Mouse (Mus musculus) CH12.LX (cell line): ENCODE data around the gene Fgfr2. TPM values are rescaled to one million over a fixed set of nuclear protein-coding genes. Genes with fewer than 3 reads are reported as not detected.

ENCODE experiments used
- DNase-seq: peaks from one replicate; pipeline ENCODE4 v3.0.0-alpha.2; 2013; ENCODE audit errors: extremely low read depth
- H3K27ac ChIP-seq: 2 replicates; pipeline ENCODE4 v1.5.1; 2012; ENCODE audit warnings: low read depth, mild to moderate bottlenecking, control low read depth, moderate library complexity; ENCODE audit not compliant: insufficient read depth
- H3K27me3 ChIP-seq: replicated peaks from 2 replicates; pipeline ENCODE3; 2012; ENCODE audit warnings: inconsistent platforms
- H3K36me3 ChIP-seq, 2 experiments: replicated peaks in 1 of 2; 2 replicates each; pipeline versions ENCODE3 to v1.6.1; 2012; ENCODE audit warnings: inconsistent platforms in 1 of 2, low read length in 1 of 2, mild to moderate bottlenecking in 1 of 2, mixed read lengths in 1 of 2, moderate library complexity in 1 of 2; ENCODE audit not compliant: control insufficient read depth in 1 of 2, insufficient read depth in 1 of 2
- H3K4me1 ChIP-seq, 2 experiments: 2 replicates each; pipeline ENCODE4 v1.6.1; 2012; ENCODE audit warnings: inconsistent platforms in 1 of 2, moderate library complexity in 1 of 2; ENCODE audit not compliant: insufficient read depth in 2 of 2, control insufficient read depth in 1 of 2
- H3K4me2 ChIP-seq: 2 replicates; pipeline ENCODE4 v1.6.1; 2012; ENCODE audit warnings: low read depth, mild to moderate bottlenecking, control low read depth; ENCODE audit not compliant: poor library complexity, insufficient read depth, severe bottlenecking
- H3K4me3 ChIP-seq, 3 experiments: fragments of 150-350 bp in 1 of 3; sonication (generic) in 1 of 3; replicated peaks in 1 of 3; 2 replicates each; pipeline versions ENCODE3 to v1.5.1; 2011 to 2012; ENCODE audit warnings: low read depth in 2 of 3, low read length in 2 of 3, mild to moderate bottlenecking in 2 of 3, moderate library complexity in 2 of 3, control low read depth in 1 of 3, improper control_type of control experiment in 1 of 3, inconsistent platforms in 1 of 3, mixed read lengths in 1 of 3; ENCODE audit not compliant: poor library complexity in 1 of 3
- H3K79me2 ChIP-seq: replicated peaks from 2 replicates; pipeline ENCODE4 v1.6.1; 2012; ENCODE audit warnings: mild to moderate bottlenecking, moderate library complexity; ENCODE audit not compliant: control insufficient read depth, poor library complexity, insufficient read depth, severe bottlenecking; ENCODE audit errors: extremely low read depth
- H3K9ac ChIP-seq: 2 replicates; pipeline ENCODE4 v1.6.1; 2012; ENCODE audit warnings: low read depth, mild to moderate bottlenecking, control low read depth, moderate library complexity; ENCODE audit not compliant: insufficient read depth
- H3K9me3 ChIP-seq: replicated peaks from 2 replicates; pipeline ENCODE3; 2012; ENCODE audit warnings: low read length, inconsistent platforms, mixed read lengths
- BHLHE40 ChIP-seq: IDR thresholded peaks from 2 replicates; pipeline ENCODE4 v1.6.1; 2011; ENCODE audit warnings: mild to moderate bottlenecking, low read depth, low read length, improper control_type of control experiment
- CTCF ChIP-seq, 2 experiments: IDR thresholded peaks in 1 of 2; conservative IDR thresholded peaks in 1 of 2; 2 replicates each; pipeline ENCODE4 v1.5.1; 2011 to 2012; ENCODE audit warnings: low read depth in 2 of 2, low read length in 2 of 2, improper control_type of control experiment in 1 of 2, inconsistent platforms in 1 of 2, mild to moderate bottlenecking in 1 of 2, moderate library complexity in 1 of 2
- E2F4 ChIP-seq: IDR thresholded peaks from 2 replicates; pipeline ENCODE4 v1.6.1; 2011; ENCODE audit warnings: low read depth, low read length, improper control_type of control experiment; ENCODE audit not compliant: insufficient replicate concordance
- EP300 ChIP-seq: IDR thresholded peaks from 2 replicates; pipeline ENCODE4 v1.6.1; 2011; ENCODE audit warnings: low read length, improper control_type of control experiment
- HCFC1 ChIP-seq: IDR thresholded peaks from 2 replicates; pipeline ENCODE4 v1.6.1; 2012; ENCODE audit warnings: low read depth, mild to moderate bottlenecking, inconsistent platforms, low read length, improper control_type of control experiment
- IRF4 ChIP-seq: IDR thresholded peaks from 2 replicates; pipeline ENCODE4 v1.6.1; 2014; ENCODE audit warnings: low read depth, mild to moderate bottlenecking, inconsistent platforms, low read length, improper control_type of control experiment
- JUN ChIP-seq: IDR thresholded peaks from 2 replicates; pipeline ENCODE4 v1.6.1; 2011; ENCODE audit warnings: low read depth, mild to moderate bottlenecking, low read length, improper control_type of control experiment, moderate library complexity; ENCODE audit not compliant: insufficient read depth
- MAX ChIP-seq: IDR thresholded peaks from 2 replicates; pipeline ENCODE4 v1.6.1; 2011; ENCODE audit warnings: low read length, improper control_type of control experiment
- MEF2A ChIP-seq: IDR thresholded peaks from 2 replicates; pipeline ENCODE4 v1.6.1; 2014; ENCODE audit warnings: low read depth, mild to moderate bottlenecking, inconsistent platforms, low read length, improper control_type of control experiment, borderline replicate concordance
- MXI1 ChIP-seq: IDR thresholded peaks from 2 replicates; pipeline ENCODE4 v1.6.1; 2011; ENCODE audit warnings: mild to moderate bottlenecking, low read depth, low read length, improper control_type of control experiment
- NELFE ChIP-seq: IDR thresholded peaks from 2 replicates; pipeline ENCODE4 v1.6.1; 2011; ENCODE audit warnings: low read depth, low read length, improper control_type of control experiment
- NRF1 ChIP-seq: IDR thresholded peaks from 2 replicates; pipeline ENCODE4 v1.6.1; 2014; ENCODE audit warnings: low read depth, mild to moderate bottlenecking, inconsistent platforms, low read length, improper control_type of control experiment, moderate library complexity
- POLR2A ChIP-seq: IDR thresholded peaks from 2 replicates; pipeline ENCODE4 v1.6.1; 2011; ENCODE audit warnings: low read depth, mild to moderate bottlenecking, improper control_type of control experiment, low read length
- SIN3A ChIP-seq: IDR thresholded peaks from 2 replicates; pipeline ENCODE4 v1.6.1; 2012; ENCODE audit warnings: low read length, improper control_type of control experiment, inconsistent platforms
- SMC3 ChIP-seq: IDR thresholded peaks from 2 replicates; pipeline ENCODE4 v1.6.1; 2011; ENCODE audit warnings: low read depth, low read length, improper control_type of control experiment
- TBP ChIP-seq: conservative IDR thresholded peaks from 2 replicates; pipeline ENCODE4 v1.6.1; 2011; ENCODE audit warnings: low read depth, low read length, improper control_type of control experiment
- USF1 ChIP-seq: IDR thresholded peaks from 2 replicates; pipeline ENCODE4 v1.6.1; 2014; ENCODE audit warnings: low read depth, mild to moderate bottlenecking, inconsistent platforms, low read length, improper control_type of control experiment
- dilution Hi-C: fragments of 300-500 bp; cut with MboI; formaldehyde crosslinking; loops from 2 replicates; pipeline ENCODE4 v1.14.3; 2020; ENCODE audit warnings: low sequenced_read_pairs; ENCODE audit not compliant: extremely low pct_unique_long_range_greater_than_20kb, extremely low pct_ligation_motif_present
- in situ Hi-C: fragments of 300-500 bp; cut with MboI; formaldehyde crosslinking; loops from 3 replicates; pipeline ENCODE4 v1.14.3; 2019; ENCODE audit warnings: low sequenced_read_pairs, low pct_ligation_motif_present, low pct_unique_long_range_greater_than_20kb, mixed read lengths
- polyA plus RNA-seq: library from polyadenylated mRNA; unstranded; fragments of >175 nt; gene quantifications from 2 replicates; pipeline ENCODE4 v1.2.1, GENCODE M21; 2012; ENCODE audit warnings: low read depth; ENCODE audit not compliant: insufficient read length
- total RNA-seq, 2 experiments: library from RNA; depleted of rRNA; stranded (reverse); fragments of 300-350 nt in 1 of 2; fragments of >200 nt in 1 of 2; gene quantifications; 2 replicates each; pipeline ENCODE4 v1.2.3; 2012 to 2014

Gene Fgfr2
- total and polyA plus RNA-seq, 3 experiments = not detected

- Histone ChIP-seq H3K4me2 (no peak overlapping the region), H3K79me2 (no peaks in the 10 kb centered on the region), H3K4me1 (no peaks in the 10 kb centered on the region), H3K4me3 (no peak overlapping the region), H3K27ac (no peak overlapping the region)
- in situ Hi-C loops = no loop called here
- DNase-seq = no peak
- TF ChIP-seq E2F4 (no peak), EP300 (no peak), SIN3A (no peak), IRF4 (no peak), CTCF (conservative IDR thresholded peaks at IDR 0.05 in 1 of 2, IDR thresholded peaks at IDR 0.05 in 1 of 2; ENCODE audit: low read depth in 2 of 2, low read length in 2 of 2) (no peak), MEF2A (no peak), NRF1 (no peak), POLR2A (no peak), USF1 (no peak)
- TF ChIP-seq, all 38 proteins: peak for 0
- Histone ChIP-seq H3K9me3 (peaks cover 3% of the 10 kb centered on the region), H3K36me3 (no peaks in the 10 kb centered on the region), H3K9ac (no peak overlapping the region), H3K27me3 (no peaks in the 10 kb centered on the region)
- dilution Hi-C loops = no loop called here
Measured at GRCm38 (mm10) chr7:132893336-132893735, 229.8 kb downstream of the Fgfr2 start.

GRCm38 (mm10) chr7:132892806-132893205 lies 230.3 kb downstream of the Fgfr2 start:
- no peak overlapping the region for H3K27ac ChIP-seq
- TF ChIP-seq SMC3 (no peak), NELFE (no peak), EP300 (no peak), MAX (no peak), JUN (no peak), MXI1 (no peak), HCFC1 (no peak), TBP (no peak), BHLHE40 (no peak)

More at GRCm38 (mm10) chr7:132892806-132893205, 230.3 kb downstream of the Fgfr2 start:
- Histone ChIP-seq H3K36me3 (no peaks in the 10 kb centered on the region), H3K4me1 (peaks cover 0 to under 1% of the 10 kb centered on the region in 2 experiments; a peak in 1 of 4 replicates), H3K4me2 (no peak overlapping the region), H3K79me2 (no peaks in the 10 kb centered on the region), H3K9me3 (peaks cover under 1% of the 10 kb centered on the region), H3K27me3 (no peaks in the 10 kb centered on the region), H3K4me3 (no peak overlapping the region), H3K9ac (no peak overlapping the region)
- in situ Hi-C loops (no loop called here), dilution Hi-C loops (no loop called here)
- no peak for DNase-seq
